Mouse (Mus musculus): ENCODE results near the gene Batf3.

DNA sequence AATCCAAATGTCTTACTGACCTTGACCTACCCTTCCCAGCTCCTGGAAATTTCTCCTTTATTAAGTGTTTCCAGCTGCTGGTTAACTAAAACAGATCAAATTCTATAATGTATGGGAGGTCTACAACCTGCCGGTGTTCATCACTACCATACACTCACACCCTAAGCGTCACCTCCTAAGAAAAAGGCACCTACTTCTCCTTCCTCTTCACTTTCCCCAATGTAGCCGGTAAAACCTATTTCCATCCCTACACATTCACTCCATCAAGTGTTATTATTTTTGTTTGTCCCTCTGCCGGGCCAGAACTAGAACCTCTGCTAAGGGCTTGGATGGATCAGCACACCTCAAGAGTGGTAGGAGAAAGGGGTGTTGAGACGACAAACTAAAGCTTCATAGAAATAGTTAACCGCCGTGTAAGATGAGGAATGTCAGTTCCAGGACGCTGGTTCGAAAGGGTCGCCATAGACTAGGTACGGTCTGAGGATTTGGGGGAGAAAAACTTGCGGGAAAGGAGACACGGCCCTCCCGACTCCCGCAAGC, 35.3 kb upstream of the Batf3 start:
- TF ChIP-seq CTCF (IDR thresholded peaks at IDR 0.05; ENCODE audit: control insufficient read depth, insufficient read depth, low read length), result no peak
- no peak for TF ChIP-seq POLR2A (IDR thresholded peaks at IDR 0.05; ENCODE audit: borderline replicate concordance, control insufficient read depth, low read depth, low read length)
